Mouse (Mus musculus): ENCODE measurements around the gene Cpsf4.
"Not testable (repeated sequence)": the region's sequence is repeated elsewhere in the genome, so short reads cannot be mapped to it uniquely, and the experiment has no call there.

Gene Cpsf4

GRCm38 (mm10) chr5:145166536-145167305, at the start of gene Cpsf4, which contains the start of gene Ptcd1:
Cpsf4 (plus strand) TSS chr5:145167213.
Ptcd1 (minus strand) TSS chr5:145167108.
- peak; percentile 97 for DNase-seq (ENCODE audit: low spot score)

GRCm38 (mm10) chr5:145118005-145118404, 49.0 kb upstream of the Cpsf4 start:
- DNase-seq (ENCODE audit: low spot score): no peak

- DNase-seq (ENCODE audit: low spot score): no peak
Measured at GRCm38 (mm10) chr5:145118461-145118860, 48.6 kb upstream of the Cpsf4 start.

- DNase-seq (ENCODE audit: low spot score): no peak
Measured at GRCm38 (mm10) chr5:145119385-145119784, 47.6 kb upstream of the Cpsf4 start.

GRCm38 (mm10) chr5:145120921-145121320, 46.1 kb upstream of the Cpsf4 start:
- DNase-seq (ENCODE audit: low spot score): no peak

GRCm38 (mm10) chr5:145123396-145123795, 43.6 kb upstream of the Cpsf4 start:
- DNase-seq (ENCODE audit: low spot score): no peak

GRCm38 (mm10) chr5:145126580-145126979, 40.4 kb upstream of the Cpsf4 start:
- no peak for DNase-seq (ENCODE audit: low spot score)

- no peak for DNase-seq (ENCODE audit: low spot score)
Measured at GRCm38 (mm10) chr5:145129124-145129523, 37.9 kb upstream of the Cpsf4 start.

- not testable (repeated sequence) for DNase-seq (ENCODE audit: low spot score)
Measured at GRCm38 (mm10) chr5:145129773-145130172, 37.2 kb upstream of the Cpsf4 start.

GRCm38 (mm10) chr5:145130191-145130590, 36.8 kb upstream of the Cpsf4 start:
- DNase-seq (ENCODE audit: low spot score): no peak

- no peak for DNase-seq (ENCODE audit: low spot score)
Measured at GRCm38 (mm10) chr5:145130995-145131394, 36.0 kb upstream of the Cpsf4 start.

GRCm38 (mm10) chr5:145133275-145133674, 33.7 kb upstream of the Cpsf4 start:
- not testable (repeated sequence) for DNase-seq (ENCODE audit: low spot score)

GRCm38 (mm10) chr5:145138836-145139235, 28.2 kb upstream of the Cpsf4 start:
- no peak for DNase-seq (ENCODE audit: low spot score)

GRCm38 (mm10) chr5:145139571-145140519, 27.2 kb upstream of the Cpsf4 start, which contains the start of the genes Pdap1 and Bud31:
Pdap1 (minus strand) TSS chr5:145140238.
Bud31 (plus strand) TSS chr5:145140362.
- DNase-seq (ENCODE audit: low spot score): peak; percentile 89

- no peak for DNase-seq (ENCODE audit: low spot score)
Measured at GRCm38 (mm10) chr5:145140611-145141010, 26.4 kb upstream of the Cpsf4 start.

GRCm38 (mm10) chr5:145147748-145148147, 19.3 kb upstream of the Cpsf4 start:
- no peak for DNase-seq (ENCODE audit: low spot score)

GRCm38 (mm10) chr5:145149294-145149693, 17.7 kb upstream of the Cpsf4 start:
- DNase-seq (ENCODE audit: low spot score): no peak

- DNase-seq (ENCODE audit: low spot score): no peak
Measured at GRCm38 (mm10) chr5:145152690-145153089, 14.3 kb upstream of the Cpsf4 start.

- DNase-seq (ENCODE audit: low spot score): no peak
Measured at GRCm38 (mm10) chr5:145161361-145161760, 5.7 kb upstream of the Cpsf4 start.

- DNase-seq (ENCODE audit: low spot score): no peak
Measured at GRCm38 (mm10) chr5:145164710-145165109, 2.3 kb upstream of the Cpsf4 start.

GRCm38 (mm10) chr5:145165184-145165583, 1.8 kb upstream of the Cpsf4 start:
- DNase-seq (ENCODE audit: low spot score): no peak

GRCm38 (mm10) chr5:145167306-145167661, 271 bp downstream of the Cpsf4 start:
- no peak for DNase-seq (ENCODE audit: low spot score)

All from ovary, adult 18-20 months (tissue).